ENCODE assay signal across 10 mouse cellular contexts in the genomic region with DNA sequence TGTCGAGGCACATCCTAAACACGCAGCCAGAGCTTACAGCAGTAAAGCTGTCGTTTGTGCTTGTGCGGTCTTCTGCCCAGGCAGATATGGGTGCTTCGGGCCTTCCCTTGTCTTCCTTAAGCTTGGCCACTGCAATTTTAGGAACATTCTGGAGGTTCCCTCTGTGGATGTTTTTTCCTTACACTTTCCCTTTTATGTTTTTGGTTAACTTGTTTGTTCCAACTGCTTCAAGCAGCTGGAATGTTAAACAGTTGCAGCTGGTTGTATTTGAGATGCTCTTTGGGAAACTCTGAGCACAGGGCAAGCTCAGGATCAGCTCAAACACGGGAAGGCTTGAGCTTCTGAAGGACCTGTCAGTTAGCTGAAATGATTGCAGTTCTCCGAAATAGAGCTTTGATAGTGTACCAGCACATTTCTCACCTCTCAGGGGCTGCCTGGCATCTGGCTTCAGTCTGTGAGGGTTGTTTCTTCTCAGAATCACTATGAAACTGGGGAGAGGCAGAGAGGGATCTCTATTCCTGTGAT. TPM values are rescaled to one million over a fixed set of nuclear protein-coding genes. Genes with fewer than 3 reads are reported as not detected.
DNase-seq lines count a peak whose midpoint lies in the region; ATAC-seq and TF ChIP-seq lines count a peak whose summit lies in the region.
"Had no signal": no experiment of that assay in that cellular context is flagged by ENCODE, and none has a peak within 500 bp of the region (broad histone marks: within the 10 kb centered on the region; RNA-seq: fewer than 3 reads in every experiment).

No protein-coding gene starts in this region.

- no peak overlapping the region for H3K4me2 ChIP-seq in kidney, postnatal 0 days (ENCODE audit: low read length)
- H3K4me2 ChIP-seq in embryonic facial prominence, embryonic 13.5 days, result peak overlapping the region; percentile 46
- H3K4me2 ChIP-seq in liver, embryonic 11.5 days, result 0 out of 2 replicates have a peak overlapping the region, but pooled peaks have one; percentile 1
- H3K4me2 ChIP-seq: midbrain, embryonic 12.5 days had no signal

- no peaks in the 10 kb centered on the region for H3K27me3 ChIP-seq in kidney, postnatal 0 days (ENCODE audit: insufficient read depth, low read length)
- H3K27me3 ChIP-seq in embryonic facial prominence, embryonic 13.5 days, result no peaks in the 10 kb centered on the region
- H3K27me3 ChIP-seq in liver, embryonic 11.5 days (replicated peaks; ENCODE audit: control insufficient read depth, insufficient read depth, low read length), result no peaks in the 10 kb centered on the region
- H3K27me3 ChIP-seq: midbrain, embryonic 12.5 days had no signal

- no peaks in the 10 kb centered on the region for H3K9me3 ChIP-seq in kidney, postnatal 0 days (replicated peaks; ENCODE audit: low read length)
- no peaks in the 10 kb centered on the region for H3K9me3 ChIP-seq in embryonic facial prominence, embryonic 13.5 days
- no peaks in the 10 kb centered on the region for H3K9me3 ChIP-seq in liver, embryonic 11.5 days (ENCODE audit: control insufficient read depth, low read length)
- H3K9me3 ChIP-seq: midbrain, embryonic 12.5 days had no signal

- 31% methylated on average over 7 of the region's 7 CpGs for WGBS in kidney, postnatal 0 days
- 10% methylated on average over 7 of the region's 7 CpGs for WGBS in embryonic facial prominence, embryonic 13.5 days
- 48% methylated on average over 7 of the region's 7 CpGs for WGBS in liver, embryonic 11.5 days

- H3K9ac ChIP-seq in kidney, postnatal 0 days (ENCODE audit: low read depth, low read length), result 0 out of 2 replicates have a peak overlapping the region, but pooled peaks have one; percentile 25
- peak overlapping the region; percentile 59 for H3K9ac ChIP-seq in embryonic facial prominence, embryonic 13.5 days
- peak overlapping the region; percentile 12; the same call in 1 of the 2 replicates for H3K9ac ChIP-seq in liver, embryonic 11.5 days (ENCODE audit: low read depth, low read length)
- H3K9ac ChIP-seq: midbrain, embryonic 12.5 days had no signal

- no peak for ATAC-seq in kidney, postnatal 0 days (replicated peaks; ENCODE audit: low FRiP score, low read depth)
- ATAC-seq in embryonic facial prominence, embryonic 13.5 days (ENCODE audit: insufficient number of reproducible peaks, insufficient read depth, low FRiP score, low TSS enrichment, low read depth), result no peak
- no peak for ATAC-seq in liver, embryonic 11.5 days (replicated peaks; ENCODE audit: low FRiP score)

- no peaks in the 10 kb centered on the region for H3K36me3 ChIP-seq in kidney, postnatal 0 days (ENCODE audit: insufficient read depth, low read length)
- H3K36me3 ChIP-seq in embryonic facial prominence, embryonic 13.5 days, result no peaks in the 10 kb centered on the region
- H3K36me3 ChIP-seq in liver, embryonic 11.5 days (ENCODE audit: control insufficient read depth, insufficient read depth, low read length), result no peaks in the 10 kb centered on the region
- H3K36me3 ChIP-seq: midbrain, embryonic 12.5 days had no signal

- peak; percentile 56 for DNase-seq in kidney, postnatal 0 days (ENCODE audit: low spot score)
- no peak for DNase-seq in kidney, adult 11 months
- DNase-seq in embryo, embryonic 10 days (ENCODE audit: low spot score), result peak; percentile 57
- no peak for DNase-seq in liver, embryonic 11.5 days (ENCODE audit: low spot score)
- DNase-seq in right cerebral cortex, postnatal 10 days (ENCODE audit: low spot score in 2 of 2), result no peak
- no peak for DNase-seq in layer of hippocampus, adult 11-12 months (ENCODE audit: low spot score)
- DNase-seq: cerebellum, adult 8-10 months; spleen, adult 18-20 months had no signal

- no peak overlapping the region for H3K4me3 ChIP-seq in kidney, postnatal 0 days (replicated peaks; ENCODE audit: low read depth, low read length)
- H3K4me3 ChIP-seq in embryonic facial prominence, embryonic 13.5 days, result no peak overlapping the region
- H3K4me3 ChIP-seq in liver, embryonic 11.5 days (ENCODE audit: low read depth, low read length), result no peak overlapping the region
- H3K4me3 ChIP-seq: midbrain, embryonic 12.5 days had no signal

- H3K4me1 ChIP-seq in kidney, postnatal 0 days (replicated peaks; ENCODE audit: insufficient read depth, low read length), result peaks cover 10% of the 10 kb centered on the region
- H3K4me1 ChIP-seq in embryonic facial prominence, embryonic 13.5 days, result peaks cover 34% of the 10 kb centered on the region
- peaks cover 35% of the 10 kb centered on the region for H3K4me1 ChIP-seq in liver, embryonic 11.5 days (replicated peaks; ENCODE audit: control insufficient read depth, insufficient read depth, low read length)
- H3K4me1 ChIP-seq: midbrain, embryonic 12.5 days had no signal

- H3K27ac ChIP-seq in kidney, postnatal 0 days, result peak overlapping the region; percentile 80
- peak overlapping the region; percentile 96 for H3K27ac ChIP-seq in embryonic facial prominence, embryonic 13.5 days
- 0 out of 2 replicates have a peak overlapping the region, but pooled peaks have one; percentile 45 for H3K27ac ChIP-seq in liver, embryonic 11.5 days (ENCODE audit: low read depth, low read length)
- H3K27ac ChIP-seq: midbrain, embryonic 12.5 days had no signal

- TF ChIP-seq CTCF in kidney, postnatal 0 days (IDR thresholded peaks at IDR 0.05; ENCODE audit: low read depth), result no peak

RNA-seq across cellular contexts. Expression of gene Adk, which starts 34.5 kb away (rescaled TPM):
- polyA plus RNA-seq in kidney, postnatal 0 days (2015; fragmentation: Nextera tagmentation; extraction: Ambion mirVana), result 193 and 196 TPM in 2 replicates
- 162 and 168 TPM in 2 replicates for polyA plus RNA-seq in embryonic facial prominence, embryonic 13.5 days (2015; fragmentation: Nextera tagmentation; extraction: Ambion mirVana)
- 253 and 276 TPM in 2 replicates for polyA plus RNA-seq in liver, embryonic 11.5 days (2014; fragmentation: Nextera tagmentation; extraction: Ambion mirVana)

RNA-seq across cellular contexts. Expression of gene Ap3m1, which starts 34.6 kb away (rescaled TPM):
- polyA plus RNA-seq in kidney, postnatal 0 days (2015; fragmentation: Nextera tagmentation; extraction: Ambion mirVana), result 50.7 and 55.4 TPM in 2 replicates
- 69.4 and 81.7 TPM in 2 replicates for polyA plus RNA-seq in embryonic facial prominence, embryonic 13.5 days (2015; fragmentation: Nextera tagmentation; extraction: Ambion mirVana)
- polyA plus RNA-seq in liver, embryonic 11.5 days (2014; fragmentation: Nextera tagmentation; extraction: Ambion mirVana), result 55.7 and 75.0 TPM in 2 replicates

Comparison
In these comparisons a context has a peak if more than half of its experiments do, and no peak if none do; other contexts are left out.
1. DNase-seq: peak in kidney, postnatal 0 days (single experiment) and embryo, embryonic 10 days (single experiment); none in kidney, adult 11 months (single experiment), liver, embryonic 11.5 days (single experiment), right cerebral cortex, postnatal 10 days (0 of 2) and layer of hippocampus, adult 11-12 months (single experiment).
2. H3K27ac ChIP-seq: peak in every context shown above with its lines; median percentile 96 in embryonic facial prominence, embryonic 13.5 days; 80 in kidney, postnatal 0 days; 45 in liver, embryonic 11.5 days.
3. Peak in every context shown above with its lines, with median percentiles within 50 percentile points of each other: H3K9ac ChIP-seq.